Mouse (Mus musculus) MEL (cell line): ENCODE data around the gene Tex2.

Experiments used
- BHLHE40 ChIP-seq: IDR thresholded peaks from 2 replicates; pipeline ENCODE4 v1.6.1; 2012; ENCODE audit warnings: low read depth, mild to moderate bottlenecking, inconsistent platforms, low read length, improper control_type of control experiment, borderline replicate concordance
- CTCF ChIP-seq, 3 experiments: IDR thresholded peaks in 2 of 3; conservative IDR thresholded peaks in 1 of 3; 2 replicates each; pipeline ENCODE4 v1.5.1; 2011 to 2012; ENCODE audit warnings: low read length in 3 of 3, low read depth in 2 of 3, mild to moderate bottlenecking in 2 of 3, improper control_type of control experiment in 1 of 3, inconsistent platforms in 1 of 3, mixed read lengths in 1 of 3, moderate library complexity in 1 of 3; ENCODE audit not compliant: control insufficient read depth in 1 of 3, insufficient read depth in 1 of 3, poor library complexity in 1 of 3, severe bottlenecking in 1 of 3
- E2F4 ChIP-seq: IDR thresholded peaks from 2 replicates; pipeline ENCODE4 v1.6.1; 2011; ENCODE audit warnings: low read depth, low read length, improper control_type of control experiment, borderline replicate concordance
- EP300 ChIP-seq, 2 experiments: IDR thresholded peaks; 2 replicates each; pipeline ENCODE4 v1.6.1; 2011; ENCODE audit warnings: improper control_type of control experiment in 2 of 2, low read length in 2 of 2, low read depth in 1 of 2, mild to moderate bottlenecking in 1 of 2
- ETS1 ChIP-seq: IDR thresholded peaks from 2 replicates; pipeline ENCODE4 v1.6.1; 2012; ENCODE audit warnings: low read depth, mild to moderate bottlenecking, inconsistent platforms, low read length, improper control_type of control experiment, moderate library complexity
- MAFK ChIP-seq: IDR thresholded peaks from 2 replicates; pipeline ENCODE4 v1.6.1; 2011; ENCODE audit warnings: low read depth, mild to moderate bottlenecking, low read length, improper control_type of control experiment, borderline replicate concordance
- MYC ChIP-seq: IDR thresholded peaks from 2 replicates; pipeline ENCODE4 v1.6.1; 2011; ENCODE audit warnings: low read depth, mild to moderate bottlenecking, low read length, improper control_type of control experiment, moderate library complexity
- POLR2A ChIP-seq, 2 experiments: IDR thresholded peaks; 2 replicates each; pipeline ENCODE4 v1.6.1; 2011 to 2012; ENCODE audit warnings: low read length in 2 of 2, mild to moderate bottlenecking in 2 of 2, control low read depth in 1 of 2, improper control_type of control experiment in 1 of 2, low read depth in 1 of 2, moderate library complexity in 1 of 2; ENCODE audit not compliant: control insufficient read depth in 1 of 2, insufficient read depth in 1 of 2, poor library complexity in 1 of 2
- POLR2AphosphoS2 ChIP-seq: IDR thresholded peaks from 2 replicates; pipeline ENCODE4 v1.6.1; 2011; ENCODE audit warnings: low read length, improper control_type of control experiment
- TBP ChIP-seq: IDR thresholded peaks from 2 replicates; pipeline ENCODE4 v1.8.0; 2011; ENCODE audit warnings: low read depth, low read length, improper control_type of control experiment
- USF2 ChIP-seq, 2 experiments: IDR thresholded peaks; 2 replicates each; pipeline ENCODE4 v1.6.1; 2011 to 2012; ENCODE audit warnings: improper control_type of control experiment in 2 of 2, low read length in 2 of 2, borderline replicate concordance in 1 of 2, inconsistent platforms in 1 of 2, low read depth in 1 of 2, mild to moderate bottlenecking in 1 of 2; ENCODE audit not compliant: insufficient read depth in 1 of 2
- ZC3H11A ChIP-seq: IDR thresholded peaks from 2 replicates; pipeline ENCODE4 v1.6.1; 2012; ENCODE audit warnings: low read depth, mild to moderate bottlenecking, inconsistent platforms, low read length, improper control_type of control experiment

- TF ChIP-seq CTCF (IDR thresholded peaks at IDR 0.05 in 2 of 3, conservative IDR thresholded peaks at IDR 0.05 in 1 of 3; ENCODE audit: control insufficient read depth in 1 of 3, insufficient read depth in 1 of 3, low read depth in 2 of 3, low read length in 3 of 3, poor library complexity in 1 of 3, severe bottlenecking in 1 of 3) (no peak), POLR2A (IDR thresholded peaks at IDR 0.05; ENCODE audit: control insufficient read depth in 1 of 2, insufficient read depth in 1 of 2, low read depth in 1 of 2, low read length in 2 of 2, poor library complexity in 1 of 2) (no peak), EP300 (IDR thresholded peaks at IDR 0.05; ENCODE audit: low read depth in 1 of 2, low read length in 2 of 2) (no peak), POLR2AphosphoS2 (no peak), BHLHE40 (no peak), ETS1 (no peak), TBP (no peak), MYC (no peak), E2F4 (no peak), ZC3H11A (no peak), USF2 (IDR thresholded peaks at IDR 0.05; ENCODE audit: borderline replicate concordance in 1 of 2, insufficient read depth in 1 of 2, low read depth in 1 of 2, low read length in 2 of 2) (no peak), MAFK (no peak)
Measured at GRCm38 (mm10) chr11:106540506-106541268, 72.5 kb downstream of the Tex2 start.
